Mouse (Mus musculus): ENCODE measurements around the gene Map3k5. TPM values are rescaled to one million over a fixed set of nuclear protein-coding genes. Genes with fewer than 3 reads are reported as not detected.

The Map3k5 gene
- polyA plus RNA-seq, 1 experiment from 2014 or later, result 2.6 TPM

- Histone ChIP-seq H3K27ac (no peak overlapping the region), H3K27me3 (ENCODE audit: insufficient read depth, poor library complexity, severe bottlenecking) (no peaks in the 10 kb centered on the region), H3K4me1 (peaks cover 18% of the 10 kb centered on the region), H3K4me3 (no peak overlapping the region), H3K9me3 (no peaks in the 10 kb centered on the region), H3K36me3 (no peaks in the 10 kb centered on the region)
- no peak for DNase-seq (ENCODE audit: low spot score)
- 86% methylated on average over 12 of the region's 12 CpGs for WGBS
Measured at GRCm38 (mm10) chr10:20171209-20171608, 236.9 kb downstream of the Map3k5 start.

DNA sequence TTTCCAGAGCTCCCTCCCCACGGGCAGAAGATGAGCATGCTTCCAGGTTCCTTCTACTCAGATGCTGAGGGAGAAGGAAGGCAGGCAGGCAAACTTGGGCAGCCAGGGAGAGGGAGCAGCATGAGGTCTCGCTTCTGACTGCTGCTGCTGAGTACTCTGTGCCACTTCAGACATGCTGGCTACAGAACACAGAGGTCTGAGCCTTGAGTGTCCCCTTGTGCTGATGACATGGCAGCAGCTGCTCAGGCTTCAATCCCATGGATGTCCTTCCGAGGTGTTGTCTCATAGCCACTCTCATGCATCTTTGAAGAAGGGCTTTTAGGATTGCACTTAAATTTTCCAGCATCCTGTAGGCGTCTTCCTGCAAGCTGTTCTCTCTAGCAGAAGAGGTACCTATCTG lies 237.5 kb downstream of the Map3k5 start:
- Histone ChIP-seq H3K9me3 (no peaks in the 10 kb centered on the region), H3K27ac (no peak overlapping the region), H3K4me3 (no peak overlapping the region), H3K27me3 (ENCODE audit: insufficient read depth, poor library complexity, severe bottlenecking) (no peaks in the 10 kb centered on the region), H3K4me1 (peaks cover 20% of the 10 kb centered on the region), H3K36me3 (no peaks in the 10 kb centered on the region)
- DNase-seq (ENCODE audit: low spot score), result no peak
- 51% methylated on average over 4 of the region's 4 CpGs for WGBS

- no peak overlapping the region for H3K27ac ChIP-seq
- 70% methylated on average over 4 of the region's 4 CpGs for WGBS
- no peaks in the 10 kb centered on the region for H3K27me3 ChIP-seq (ENCODE audit: insufficient read depth, poor library complexity, severe bottlenecking)
- H3K9me3 ChIP-seq, result no peaks in the 10 kb centered on the region
- DNase-seq (ENCODE audit: low spot score), result no peak
- H3K4me1 ChIP-seq, result peaks cover 21% of the 10 kb centered on the region
- no peaks in the 10 kb centered on the region for H3K36me3 ChIP-seq
- no peak overlapping the region for H3K4me3 ChIP-seq
Measured at GRCm38 (mm10) chr10:20173733-20174132, 239.5 kb downstream of the Map3k5 start.

- H3K9me3 ChIP-seq, result no peaks in the 10 kb centered on the region
- 0 out of 2 replicates have a peak, but pooled peaks cover 5% of the 10 kb centered on the region for H3K27me3 ChIP-seq (ENCODE audit: insufficient read depth, poor library complexity, severe bottlenecking)
- WGBS, result 78% methylated on average over 7 of the region's 7 CpGs
- no peak overlapping the region for H3K4me3 ChIP-seq
- H3K4me1 ChIP-seq, result peaks cover 15% of the 10 kb centered on the region
- no peaks in the 10 kb centered on the region for H3K36me3 ChIP-seq
- H3K27ac ChIP-seq, result no peak overlapping the region
- no peak for DNase-seq (ENCODE audit: low spot score)
Measured at GRCm38 (mm10) chr10:20176054-20176453, 241.8 kb downstream of the Map3k5 start.

GRCm38 (mm10) chr10:20178807-20179605 lies 244.7 kb downstream of the Map3k5 start:
- DNase-seq (ENCODE audit: low spot score), result no peak

DNA sequence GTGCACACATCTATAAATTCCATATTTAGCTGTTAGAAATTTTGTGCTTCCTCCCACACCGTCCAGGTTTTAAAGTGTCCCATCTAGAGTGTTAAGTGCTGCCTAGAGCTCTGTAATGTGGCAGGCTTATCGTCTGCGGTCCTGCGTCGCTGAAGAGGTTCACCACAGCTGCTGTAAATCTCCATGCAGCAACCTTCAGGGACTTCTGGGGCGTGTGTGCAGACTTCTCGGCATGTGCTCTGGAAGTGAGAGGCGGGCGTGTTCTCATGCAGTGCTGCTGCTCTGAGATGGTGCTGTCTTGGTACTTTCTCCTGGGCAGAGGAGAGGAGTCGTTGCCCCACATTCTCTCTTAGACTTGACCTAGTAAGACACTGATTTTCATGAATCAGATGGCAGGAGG lies 246.9 kb downstream of the Map3k5 start:
- 31% methylated on average over 10 of the region's 10 CpGs for WGBS
- H3K4me1 ChIP-seq, result peaks cover 30% of the 10 kb centered on the region
- H3K27ac ChIP-seq, result 0 out of 2 replicates have a peak overlapping the region, but pooled peaks have one; percentile 47
- H3K4me3 ChIP-seq, result no peak overlapping the region
- H3K36me3 ChIP-seq, result no peaks in the 10 kb centered on the region
- 0 out of 2 replicates have a peak, but pooled peaks cover 5% of the 10 kb centered on the region for H3K27me3 ChIP-seq (ENCODE audit: insufficient read depth, poor library complexity, severe bottlenecking)
- no peak for DNase-seq (ENCODE audit: low spot score)
- no peaks in the 10 kb centered on the region for H3K9me3 ChIP-seq

More at GRCm38 (mm10) chr10:20178807-20179605, 244.7 kb downstream of the Map3k5 start:
- Histone ChIP-seq H3K4me3 (no peak overlapping the region), H3K27me3 (ENCODE audit: insufficient read depth, poor library complexity, severe bottlenecking) (0 out of 2 replicates have a peak, but pooled peaks cover 5% of the 10 kb centered on the region), H3K27ac (no peak overlapping the region), H3K36me3 (no peaks in the 10 kb centered on the region), H3K4me1 (peaks cover 25% of the 10 kb centered on the region), H3K9me3 (no peaks in the 10 kb centered on the region)
- WGBS, result 29% methylated on average over 12 of the region's 12 CpGs

DNA sequence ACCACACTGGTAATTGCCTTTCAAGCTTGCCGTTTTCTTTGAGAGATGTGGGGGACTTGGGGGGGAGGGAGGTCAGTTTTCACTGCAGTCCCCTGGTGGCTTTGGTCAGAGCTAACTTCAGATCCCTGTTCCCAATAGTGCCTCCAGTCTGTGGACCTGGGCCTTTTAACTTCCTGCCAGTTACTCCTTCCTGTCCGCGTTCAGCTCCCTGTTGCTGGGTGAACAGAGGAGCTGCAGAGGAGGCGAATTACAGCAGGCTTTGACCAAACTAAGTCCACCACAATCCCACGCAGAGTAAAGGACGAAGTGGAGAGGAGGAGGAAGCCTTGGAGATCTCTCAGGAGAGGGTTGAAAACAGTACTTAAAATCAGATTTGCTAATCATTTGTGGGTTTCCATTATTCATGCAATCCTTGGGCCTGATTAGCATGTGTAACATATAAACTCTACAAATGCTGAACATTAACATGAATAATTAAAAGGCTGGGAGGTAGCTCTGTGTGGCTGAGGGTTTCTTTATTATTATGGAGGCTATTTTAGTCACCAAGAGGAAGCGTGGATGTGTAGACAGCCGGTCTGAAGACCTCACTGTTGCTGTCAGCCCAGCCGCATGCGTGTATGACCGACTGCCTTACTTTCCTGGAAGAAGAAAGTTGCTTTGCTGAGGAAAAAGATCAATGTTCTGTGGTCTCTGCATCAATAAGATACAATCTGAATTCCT lies 247.6 kb downstream of the Map3k5 start:
- WGBS, result 47% methylated on average over 11 of the region's 11 CpGs
- H3K27ac ChIP-seq, result no peak overlapping the region; the same call in 1 of the 2 replicates
- no peaks in the 10 kb centered on the region for H3K36me3 ChIP-seq
- H3K4me1 ChIP-seq, result peaks cover 31% of the 10 kb centered on the region
- no peak overlapping the region for H3K4me3 ChIP-seq
- no peak for DNase-seq (ENCODE audit: low spot score)
- H3K27me3 ChIP-seq (ENCODE audit: insufficient read depth, poor library complexity, severe bottlenecking), result 0 out of 2 replicates have a peak, but pooled peaks cover 5% of the 10 kb centered on the region
- no peaks in the 10 kb centered on the region for H3K9me3 ChIP-seq

DNA sequence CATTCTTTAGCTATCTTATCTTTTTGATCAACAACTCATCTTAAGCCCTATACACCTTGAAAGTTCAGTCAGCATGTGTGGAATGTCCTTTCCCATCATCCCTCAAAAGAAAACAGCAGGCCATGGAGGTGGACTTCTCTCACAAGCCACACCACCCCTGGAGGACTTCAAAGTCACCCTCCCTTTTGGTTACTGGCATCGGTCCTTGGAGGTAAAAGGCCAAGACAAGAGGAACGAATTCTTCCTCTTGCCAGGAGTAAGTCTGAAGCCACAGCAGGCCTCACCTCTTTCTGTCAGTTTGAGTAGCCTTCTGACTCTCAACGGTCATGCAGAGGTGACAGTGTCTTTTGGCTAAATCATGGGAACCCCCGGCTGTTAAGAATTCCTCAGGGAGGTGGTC lies 250.1 kb downstream of the Map3k5 start:
- Histone ChIP-seq H3K4me3 (no peak overlapping the region), H3K36me3 (no peaks in the 10 kb centered on the region), H3K27me3 (ENCODE audit: insufficient read depth, poor library complexity, severe bottlenecking) (0 out of 2 replicates have a peak, but pooled peaks cover 5% of the 10 kb centered on the region), H3K4me1 (peaks cover 26% of the 10 kb centered on the region), H3K9me3 (no peaks in the 10 kb centered on the region), H3K27ac (no peak overlapping the region)
- 67% methylated on average over 4 of the region's 4 CpGs for WGBS
- DNase-seq (ENCODE audit: low spot score), result no peak

- WGBS, result 71% methylated on average over 4 of the region's 4 CpGs
- H3K27ac ChIP-seq, result no peak overlapping the region
Measured at GRCm38 (mm10) chr10:20185264-20185663, 251.0 kb downstream of the Map3k5 start.

DNA sequence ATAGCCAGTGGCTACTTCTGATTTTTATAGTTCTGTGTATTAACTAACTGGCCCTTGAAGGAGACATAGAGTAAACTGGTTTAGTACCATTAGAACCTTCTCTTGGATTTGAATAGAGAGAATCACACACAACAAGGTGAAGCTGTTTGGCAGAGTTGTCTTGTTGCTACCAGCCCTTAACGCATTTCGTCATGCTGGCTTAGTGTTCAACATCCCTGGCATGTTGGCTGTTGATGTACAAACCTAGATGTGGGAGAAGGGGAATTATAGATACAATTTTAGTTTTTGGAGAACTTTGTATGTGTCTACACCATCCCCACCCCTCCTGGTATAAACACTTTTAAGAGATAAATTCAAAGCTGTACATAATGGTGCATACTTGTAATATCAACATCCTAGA lies 251.5 kb downstream of the Map3k5 start:
- DNase-seq (ENCODE audit: low spot score), result no peak
- Histone ChIP-seq H3K9me3 (no peaks in the 10 kb centered on the region), H3K36me3 (no peaks in the 10 kb centered on the region), H3K27ac (no peak overlapping the region), H3K27me3 (ENCODE audit: insufficient read depth, poor library complexity, severe bottlenecking) (no peaks in the 10 kb centered on the region), H3K4me1 (peaks cover 26% of the 10 kb centered on the region), H3K4me3 (no peak overlapping the region)
- 96% methylated on average over 2 of the region's 2 CpGs for WGBS

More at GRCm38 (mm10) chr10:20185264-20185663, 251.0 kb downstream of the Map3k5 start:
- Histone ChIP-seq H3K4me1 (peaks cover 26% of the 10 kb centered on the region), H3K27me3 (ENCODE audit: insufficient read depth, poor library complexity, severe bottlenecking) (0 out of 2 replicates have a peak, but pooled peaks cover 4% of the 10 kb centered on the region), H3K36me3 (no peaks in the 10 kb centered on the region), H3K4me3 (no peak overlapping the region), H3K9me3 (no peaks in the 10 kb centered on the region)
- DNase-seq (ENCODE audit: low spot score), result no peak

- no peak for DNase-seq (ENCODE audit: low spot score)
- no peaks in the 10 kb centered on the region for H3K9me3 ChIP-seq
- no peak overlapping the region for H3K27ac ChIP-seq
- no peaks in the 10 kb centered on the region for H3K36me3 ChIP-seq
- 77% methylated on average over 5 of the region's 5 CpGs for WGBS
- H3K27me3 ChIP-seq (ENCODE audit: insufficient read depth, poor library complexity, severe bottlenecking), result no peaks in the 10 kb centered on the region
- no peak overlapping the region for H3K4me3 ChIP-seq
- H3K4me1 ChIP-seq, result peaks cover 16% of the 10 kb centered on the region
Measured at GRCm38 (mm10) chr10:20186800-20187273, 252.6 kb downstream of the Map3k5 start.

- no peak overlapping the region for H3K4me3 ChIP-seq
- no peaks in the 10 kb centered on the region for H3K36me3 ChIP-seq
- no peak overlapping the region for H3K27ac ChIP-seq
- WGBS, result 79% methylated on average over 6 of the region's 6 CpGs
- no peaks in the 10 kb centered on the region for H3K27me3 ChIP-seq (ENCODE audit: insufficient read depth, poor library complexity, severe bottlenecking)
- H3K4me1 ChIP-seq, result peaks cover 16% of the 10 kb centered on the region
- no peaks in the 10 kb centered on the region for H3K9me3 ChIP-seq
- DNase-seq (ENCODE audit: low spot score), result no peak
Measured at GRCm38 (mm10) chr10:20190139-20190747, 256.0 kb downstream of the Map3k5 start.

Measured in heart, embryonic 10.5 days (tissue).